Mouse (Mus musculus) ES-Bruce4 (cell line): ENCODE results near the gene Cd209a. TPM values are rescaled to one million over a fixed set of nuclear protein-coding genes. Genes with fewer than 3 reads are reported as not detected.
"Not testable (repeated sequence)": the region's sequence is repeated elsewhere in the genome, so short reads cannot be mapped to it uniquely, and the experiment has no call there.

Experiments
- H3K27ac ChIP-seq: 2 replicates; pipeline ENCODE4 v1.5.1; 2012; ENCODE audit warnings: low read length, inconsistent platforms; ENCODE audit not compliant: insufficient read depth
- H3K27me3 ChIP-seq: 2 replicates; pipeline ENCODE4 v1.6.1; 2012; ENCODE audit warnings: mild to moderate bottlenecking, low read length, inconsistent platforms; ENCODE audit not compliant: control insufficient read depth, poor library complexity, insufficient read depth, severe bottlenecking
- H3K36me3 ChIP-seq: 2 replicates; pipeline ENCODE4 v1.6.1; 2012; ENCODE audit warnings: inconsistent platforms, mild to moderate bottlenecking, low read length, moderate library complexity; ENCODE audit not compliant: control insufficient read depth, poor library complexity, insufficient read depth, severe bottlenecking
- H3K4me1 ChIP-seq: one replicate; pipeline ENCODE4 v1.8.1; 2011; ENCODE audit warnings: low read length; ENCODE audit not compliant: control insufficient read depth, insufficient read depth
- H3K4me3 ChIP-seq: 2 replicates; pipeline ENCODE4 v1.5.1; 2011; ENCODE audit warnings: low read depth, mild to moderate bottlenecking, low read length
- H3K9ac ChIP-seq: 2 replicates; pipeline ENCODE4 v1.6.1; 2012; ENCODE audit warnings: low read depth, mild to moderate bottlenecking, inconsistent platforms; ENCODE audit not compliant: poor library complexity, severe bottlenecking
- H3K9me3 ChIP-seq: replicated peaks from 2 replicates; pipeline ENCODE4 v1.6.1; 2012; ENCODE audit warnings: mild to moderate bottlenecking, low read length, inconsistent platforms; ENCODE audit not compliant: control insufficient read depth, poor library complexity, insufficient read depth, severe bottlenecking
- CTCF ChIP-seq: IDR thresholded peaks from one replicate; pipeline ENCODE4 v1.8.1; 2011; ENCODE audit warnings: low read depth, low read length
- EP300 ChIP-seq: IDR thresholded peaks from 2 replicates; pipeline ENCODE4 v1.6.1; 2011; ENCODE audit warnings: low read depth, low read length; ENCODE audit not compliant: insufficient read depth
- POLR2A ChIP-seq: IDR thresholded peaks from one replicate; pipeline ENCODE4 v1.8.1; 2011; ENCODE audit warnings: low read length; ENCODE audit not compliant: insufficient read depth
- polyA plus RNA-seq: library from polyadenylated mRNA; stranded (reverse); fragments of >200 nt; gene quantifications from 2 replicates; pipeline ENCODE4 v1.2.4, GENCODE M21; 2011; ENCODE audit warnings: low read depth; ENCODE audit not compliant: missing spikeins, insufficient read depth, insufficient read length

Cd209a gene
- polyA plus RNA-seq = not detected in 2 replicates

GRCm38 (mm10) chr8:3748761-3749160, at the start of gene Cd209a:
Gene Cd209a (minus strand): TSS chr8:3748984.
- H3K27ac ChIP-seq = no peak within 1 kb of the TSS
- H3K9me3 ChIP-seq = peaks cover 5% of the 10 kb centered on the region; the same call in 1 of the 2 replicates
- H3K36me3 ChIP-seq = no peaks in the 10 kb centered on the region
- no peaks in the 10 kb centered on the region for H3K27me3 ChIP-seq
- no peak within 1 kb of the TSS for H3K9ac ChIP-seq
- H3K4me3 ChIP-seq = no peak within 1 kb of the TSS
- TF ChIP-seq EP300 = no peak
- TF ChIP-seq CTCF = no peak
- TF ChIP-seq POLR2A = no peak
- H3K4me1 ChIP-seq = no peaks in the 10 kb centered on the region

DNA sequence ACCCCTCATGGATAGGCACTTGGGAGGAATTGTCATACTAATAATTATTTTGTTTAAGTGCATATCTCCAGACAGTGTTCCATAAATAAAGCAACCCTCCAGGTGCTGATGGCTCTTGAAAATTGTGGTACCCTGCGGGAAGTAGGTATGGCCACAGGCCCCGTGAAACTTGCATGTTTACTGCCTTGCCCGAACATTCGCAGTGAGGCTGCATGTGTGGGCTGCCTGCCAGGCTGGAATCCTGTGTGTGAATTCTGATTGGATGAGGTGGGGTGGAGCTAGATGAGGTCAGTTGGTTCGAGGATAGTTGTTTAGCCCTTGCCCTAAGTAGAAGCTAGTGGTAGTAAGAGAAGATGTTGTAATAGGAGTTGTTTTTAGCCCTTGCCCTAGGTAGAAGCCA, 19.9 kb upstream of the Cd209a start:
- not testable (repeated sequence) for H3K4me3 ChIP-seq, H3K27me3 ChIP-seq, H3K9ac ChIP-seq, H3K27ac ChIP-seq, H3K36me3 ChIP-seq, H3K4me1 ChIP-seq
- peaks cover 29% of the 10 kb centered on the region for H3K9me3 ChIP-seq

GRCm38 (mm10) chr8:3754261-3754850, 5.6 kb upstream of the Cd209a start:
- Histone ChIP-seq H3K27me3 (no peaks in the 10 kb centered on the region), H3K4me3 (no peak overlapping the region), H3K27ac (no peak overlapping the region), H3K36me3 (no peaks in the 10 kb centered on the region), H3K9me3 (peaks cover 13% of the 10 kb centered on the region; the same call in 1 of the 2 replicates), H3K4me1 (no peaks in the 10 kb centered on the region), H3K9ac (no peak overlapping the region)
- TF ChIP-seq EP300 = no peak
- no peak for TF ChIP-seq POLR2A
- TF ChIP-seq CTCF = no peak

DNA sequence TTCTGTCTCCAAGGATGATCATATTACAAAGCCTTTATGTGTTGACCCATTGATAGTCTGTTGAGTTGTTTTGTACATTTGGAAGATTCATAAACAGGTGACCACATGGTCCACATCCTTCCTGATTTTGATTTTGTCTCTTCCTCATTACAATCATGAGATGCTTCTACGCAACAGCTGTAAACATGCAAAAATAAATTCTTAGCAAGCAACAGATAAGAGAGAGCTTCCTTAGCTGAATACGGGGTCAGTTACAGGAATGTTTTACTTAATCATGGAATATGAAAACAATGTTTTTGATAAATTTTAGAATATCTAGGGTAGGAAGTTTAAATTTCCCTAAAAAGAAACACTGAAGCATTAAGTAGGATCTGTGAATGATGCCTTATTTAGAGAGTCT, 11.8 kb downstream of the Cd209a start:
- no peaks in the 10 kb centered on the region for H3K4me1 ChIP-seq
- no peak overlapping the region for H3K4me3 ChIP-seq
- no peaks in the 10 kb centered on the region for H3K9me3 ChIP-seq
- TF ChIP-seq EP300 (no peak), POLR2A (no peak), CTCF (no peak)
- H3K36me3 ChIP-seq = no peaks in the 10 kb centered on the region
- H3K9ac ChIP-seq = no peak overlapping the region
- no peak overlapping the region for H3K27ac ChIP-seq
- no peaks in the 10 kb centered on the region for H3K27me3 ChIP-seq

DNA sequence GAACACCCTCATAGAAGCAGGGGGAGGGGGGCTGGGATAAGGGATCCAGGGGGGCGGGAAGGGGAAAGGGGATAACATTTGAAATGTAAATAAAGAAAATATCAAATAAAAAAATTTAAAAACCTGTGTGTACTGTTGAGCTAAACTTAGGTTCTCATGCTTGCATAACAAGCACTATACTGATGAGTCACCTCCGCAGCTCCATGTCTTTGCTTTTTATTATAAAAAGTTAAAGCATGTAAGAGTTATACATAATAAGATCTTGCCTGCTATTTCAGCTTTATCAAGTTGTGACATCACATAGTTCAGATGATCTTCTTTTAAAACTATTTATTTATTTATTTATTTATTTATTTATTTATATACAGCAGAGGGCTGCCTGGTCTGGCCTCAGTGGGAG, 13.2 kb downstream of the Cd209a start:
- TF ChIP-seq EP300 (no peak), CTCF (no peak), POLR2A (no peak)
- H3K4me3 ChIP-seq = no peak overlapping the region
- H3K36me3 ChIP-seq = no peaks in the 10 kb centered on the region
- H3K9ac ChIP-seq = no peak overlapping the region
- no peaks in the 10 kb centered on the region for H3K27me3 ChIP-seq
- no peaks in the 10 kb centered on the region for H3K4me1 ChIP-seq
- no peak overlapping the region for H3K27ac ChIP-seq
- H3K9me3 ChIP-seq = no peaks in the 10 kb centered on the region

- H3K9ac ChIP-seq = no peak overlapping the region
- no peaks in the 10 kb centered on the region for H3K36me3 ChIP-seq
- no peak overlapping the region for H3K4me3 ChIP-seq
- no peak overlapping the region for H3K27ac ChIP-seq
- no peaks in the 10 kb centered on the region for H3K27me3 ChIP-seq
- no peaks in the 10 kb centered on the region for H3K4me1 ChIP-seq
- H3K9me3 ChIP-seq = no peaks in the 10 kb centered on the region
- no peak for TF ChIP-seq EP300
- no peak for TF ChIP-seq POLR2A
- TF ChIP-seq CTCF = no peak
These were observed 14.7 kb downstream of the Cd209a start for GRCm38 (mm10) chr8:3734084-3734483.
